Mouse (Mus musculus) neural tube, embryonic 14.5 days (tissue): Measurements from ENCODE around the gene Nr2c1. TPM values are rescaled to one million over a fixed set of nuclear protein-coding genes. Genes with fewer than 3 reads are reported as not detected.

Experiments used
- ATAC-seq: fragments of 200-750 bp; cut with Nextera tagmentation; 2 replicates; pipeline ENCODE4 v1.8.0; 2017; ENCODE audit warnings: low read depth, mild to moderate bottlenecking, moderate TSS enrichment, moderate library complexity
- H3K27ac ChIP-seq: fragments of 300-500 bp; sonication (generic); 2 replicates; pipeline ENCODE4 v1.5.1; 2014; ENCODE audit warnings: low read depth, mild to moderate bottlenecking, control low read depth, low read length, moderate library complexity, mixed read lengths
- H3K27me3 ChIP-seq: fragments of 300-500 bp; sonication (generic); 2 replicates; pipeline ENCODE4 v1.6.1; 2014; ENCODE audit warnings: low read length; ENCODE audit not compliant: control insufficient read depth, insufficient read depth
- H3K36me3 ChIP-seq: fragments of 300-500 bp; sonication (generic); 2 replicates; pipeline ENCODE4 v1.6.1; 2014; ENCODE audit warnings: low read length, mixed read lengths; ENCODE audit not compliant: control insufficient read depth, insufficient read depth
- H3K4me1 ChIP-seq: fragments of 300-500 bp; sonication (generic); 2 replicates; pipeline ENCODE4 v1.6.1; 2014; ENCODE audit warnings: low read length; ENCODE audit not compliant: control insufficient read depth, insufficient read depth
- H3K4me2 ChIP-seq: fragments of 300-500 bp; sonication (generic); 2 replicates; pipeline ENCODE4 v1.6.1; 2014; ENCODE audit warnings: mild to moderate bottlenecking, low read depth, low read length, control low read depth
- H3K4me3 ChIP-seq: fragments of 300-500 bp; sonication (generic); 2 replicates; pipeline ENCODE4 v1.5.1; 2014; ENCODE audit warnings: low read depth, low read length, control low read depth, mixed read lengths
- H3K9ac ChIP-seq: fragments of 300-500 bp; sonication (generic); replicated peaks from 2 replicates; pipeline ENCODE4 v1.6.1; 2014; ENCODE audit warnings: low read depth, mild to moderate bottlenecking, control low read depth, low read length, mixed read lengths
- H3K9me3 ChIP-seq: fragments of 300-500 bp; sonication (generic); 2 replicates; pipeline ENCODE4 v1.6.1; 2016; ENCODE audit warnings: low read length; ENCODE audit not compliant: control insufficient read depth
- WGBS: fragments of 180-500 bp; shearing (Covaris S2); extraction: QIAGEN DNeasy Blood & Tissue Kit; methylation state at CpG from one replicate; pipeline ENCODE4 v1.1.7; 2014; 5-methylcytosine and 5-hydroxymethylcytosine counted together
- polyA plus RNA-seq: library from polyadenylated mRNA; unstranded; fragments of >200 nt; fragmentation: Nextera tagmentation; extraction: Ambion mirVana; gene quantifications from 2 replicates; pipeline ENCODE4 v1.2.1, GENCODE M21; 2014

Gene Nr2c1
- polyA plus RNA-seq, 1 experiment from 2014 or later = 8.4 TPM

DNA sequence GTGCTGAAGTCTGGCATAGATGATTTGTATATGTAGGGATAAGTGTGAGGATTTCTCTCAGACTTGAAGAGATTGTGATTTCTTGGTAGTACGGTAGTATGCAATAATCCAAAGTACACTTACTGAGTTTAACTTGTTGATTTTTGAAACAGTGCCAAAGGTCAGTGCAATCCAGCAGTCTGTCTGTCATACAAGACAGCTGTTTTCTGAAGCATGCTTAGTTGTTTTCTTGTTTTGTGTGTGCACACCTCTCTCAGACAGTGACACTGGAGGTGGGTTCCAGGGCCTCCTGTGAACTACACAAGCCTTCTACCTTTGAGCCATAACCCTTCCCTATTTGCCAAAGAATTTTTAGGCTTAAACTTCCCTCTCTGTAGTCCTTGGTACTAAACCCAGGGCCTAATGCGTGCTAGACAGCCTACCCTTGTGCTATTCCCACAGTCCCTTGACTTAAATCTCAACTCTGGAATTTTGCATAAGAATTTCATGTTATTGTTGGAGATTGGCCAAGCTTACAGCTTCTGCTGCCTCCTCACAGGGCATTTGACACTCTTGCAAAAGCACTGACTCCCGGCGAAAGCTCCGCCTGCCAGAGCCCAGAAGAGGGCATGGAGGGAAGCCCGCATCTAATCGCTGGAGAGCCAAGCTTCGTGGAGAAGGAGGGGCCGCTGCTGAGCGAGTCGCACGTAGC lies 23.8 kb downstream of the Nr2c1 start:
- WGBS = 58% methylated on average over 12 of the region's 12 CpGs
- Histone ChIP-seq H3K4me2 (no peak overlapping the region), H3K9ac (no peak overlapping the region), H3K9me3 (no peaks in the 10 kb centered on the region), H3K27me3 (no peaks in the 10 kb centered on the region), H3K4me3 (no peak overlapping the region), H3K36me3 (peaks cover 23% of the 10 kb centered on the region), H3K4me1 (peaks cover 4% of the 10 kb centered on the region; the same call in 1 of the 2 replicates), H3K27ac (no peak overlapping the region)
- ATAC-seq = no peak

- H3K9ac ChIP-seq = no peak overlapping the region
- H3K4me1 ChIP-seq = peaks cover 4% of the 10 kb centered on the region; the same call in 1 of the 2 replicates
- H3K27me3 ChIP-seq = no peaks in the 10 kb centered on the region
- no peak overlapping the region for H3K4me3 ChIP-seq
- ATAC-seq = no peak
- no peak overlapping the region for H3K27ac ChIP-seq
- H3K9me3 ChIP-seq = no peaks in the 10 kb centered on the region
- no peak overlapping the region for H3K4me2 ChIP-seq
- 72% methylated on average over 11 of the region's 11 CpGs for WGBS
- peaks cover 23% of the 10 kb centered on the region for H3K36me3 ChIP-seq
Observed at GRCm38 (mm10) chr10:94172137-94172536, 24.3 kb downstream of the Nr2c1 start.

DNA sequence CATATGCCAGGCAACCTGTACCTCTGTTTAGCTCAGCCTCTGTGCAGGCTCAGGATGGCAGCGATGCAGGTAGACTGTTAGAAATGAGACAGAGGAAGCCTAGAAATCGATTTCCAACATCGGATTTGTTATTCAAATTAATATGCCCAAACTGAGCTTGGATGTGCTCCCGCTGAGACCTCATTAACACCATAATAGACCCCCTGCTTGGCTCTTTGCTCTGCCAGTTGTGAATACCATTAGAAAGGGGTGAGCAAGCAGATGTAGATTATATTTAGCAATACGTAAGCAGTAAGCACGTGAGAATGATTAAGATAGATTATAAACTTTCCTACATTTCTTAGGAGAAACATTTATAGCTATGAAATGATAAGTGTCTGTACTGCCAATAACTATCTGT lies 24.9 kb downstream of the Nr2c1 start:
- ATAC-seq = no peak
- peaks cover 4% of the 10 kb centered on the region; the same call in 1 of the 2 replicates for H3K4me1 ChIP-seq
- H3K4me3 ChIP-seq = no peak overlapping the region
- 30% methylated on average over 6 of the region's 6 CpGs for WGBS
- H3K27ac ChIP-seq = no peak overlapping the region
- H3K4me2 ChIP-seq = no peak overlapping the region
- H3K9ac ChIP-seq = no peak overlapping the region
- no peaks in the 10 kb centered on the region for H3K27me3 ChIP-seq
- no peaks in the 10 kb centered on the region for H3K9me3 ChIP-seq
- H3K36me3 ChIP-seq = peaks cover 22% of the 10 kb centered on the region

DNA sequence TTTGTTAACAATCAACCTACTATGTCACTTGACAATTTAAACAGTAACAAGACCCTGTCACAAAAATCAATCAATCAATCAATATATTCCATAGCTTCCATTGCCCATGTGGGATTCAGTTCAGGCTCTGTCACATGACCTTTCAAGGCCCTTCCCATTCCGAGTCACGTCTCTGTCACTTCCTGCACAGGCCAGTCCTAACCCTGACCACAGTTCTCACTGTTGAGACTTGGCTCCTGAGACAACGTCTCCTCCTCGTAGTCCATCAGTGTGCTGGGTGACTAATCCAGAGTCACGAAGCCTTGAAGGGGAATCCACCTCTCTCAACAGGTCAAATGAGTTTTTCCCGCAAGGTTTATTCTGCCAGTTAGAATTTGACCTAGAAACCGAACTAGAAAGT lies 26.8 kb downstream of the Nr2c1 start:
- 87% methylated on average over 7 of the region's 7 CpGs for WGBS
- no peak overlapping the region for H3K9ac ChIP-seq
- no peaks in the 10 kb centered on the region for H3K27me3 ChIP-seq
- no peak overlapping the region for H3K27ac ChIP-seq
- no peaks in the 10 kb centered on the region for H3K9me3 ChIP-seq
- H3K4me2 ChIP-seq = no peak overlapping the region
- H3K4me3 ChIP-seq = no peak overlapping the region
- peaks cover 12% of the 10 kb centered on the region for H3K36me3 ChIP-seq
- no peak for ATAC-seq
- peaks cover 4% of the 10 kb centered on the region; the same call in 1 of the 2 replicates for H3K4me1 ChIP-seq

DNA sequence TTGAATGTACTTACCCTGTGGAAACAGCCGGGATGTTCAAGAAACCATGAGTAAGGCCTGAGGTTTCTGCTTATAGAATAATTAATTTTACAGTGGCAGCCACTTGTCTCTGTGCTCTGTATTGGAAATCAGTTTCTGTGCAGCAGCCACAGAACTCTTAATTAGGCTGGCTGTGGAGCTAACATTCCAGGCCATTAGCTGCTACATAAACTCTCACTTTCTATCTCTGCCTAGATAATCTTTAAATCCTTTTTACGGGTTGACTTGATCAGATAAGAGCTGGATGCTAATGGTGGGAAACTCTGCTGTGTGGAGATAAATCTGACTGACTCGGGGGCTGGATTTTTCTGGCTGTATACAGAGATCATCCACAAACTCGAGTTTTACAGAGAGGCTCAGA lies 35.4 kb downstream of the Nr2c1 start:
- peak; percentile 28; the same call in 1 of the 2 replicates for ATAC-seq
- 48% methylated on average over 4 of the region's 4 CpGs for WGBS

GRCm38 (mm10) chr10:94198482-94199405 lies 50.9 kb downstream of the Nr2c1 start, which contains the start of gene Ndufa12:
Gene Ndufa12 (plus strand): TSS chr10:94198720.
- peak within 1 kb of the TSS; percentile 78 for H3K9ac ChIP-seq
- peak within 1 kb of the TSS; percentile 86 for H3K4me3 ChIP-seq
- WGBS = under 1% methylated on average over 46 of the region's 46 CpGs
- peaks cover 10% of the 10 kb centered on the region; the same call in 1 of the 2 replicates for H3K4me1 ChIP-seq
- peak within 1 kb of the TSS; percentile 74 for H3K27ac ChIP-seq
- peak within 1 kb of the TSS; percentile 89 for H3K4me2 ChIP-seq
- peaks cover 9% of the 10 kb centered on the region for H3K36me3 ChIP-seq
- ATAC-seq = peak; percentile 96
- no peaks in the 10 kb centered on the region for H3K27me3 ChIP-seq
- H3K9me3 ChIP-seq = no peaks in the 10 kb centered on the region

More for the DNA sequence above, 35.4 kb downstream of the Nr2c1 start:
- Histone ChIP-seq H3K9me3 (no peaks in the 10 kb centered on the region), H3K4me2 (no peak overlapping the region), H3K27me3 (no peaks in the 10 kb centered on the region), H3K4me3 (no peak overlapping the region), H3K4me1 (no peaks in the 10 kb centered on the region), H3K9ac (no peak overlapping the region), H3K36me3 (peaks cover 10% of the 10 kb centered on the region; the same call in 1 of the 2 replicates), H3K27ac (no peak overlapping the region)

GRCm38 (mm10) chr10:94204973-94205372 lies 57.1 kb downstream of the Nr2c1 start:
- Histone ChIP-seq H3K36me3 (peaks cover 24% of the 10 kb centered on the region), H3K27me3 (no peaks in the 10 kb centered on the region), H3K27ac (no peak overlapping the region), H3K4me2 (no peak overlapping the region), H3K4me3 (no peak overlapping the region), H3K4me1 (0 out of 2 replicates have a peak, but pooled peaks cover 3% of the 10 kb centered on the region), H3K9ac (no peak overlapping the region), H3K9me3 (no peaks in the 10 kb centered on the region)
- no peak for ATAC-seq
- WGBS = 81% methylated on average over 4 of the region's 4 CpGs

GRCm38 (mm10) chr10:94210718-94211618 lies 63.1 kb downstream of the Nr2c1 start:
- H3K27me3 ChIP-seq = no peaks in the 10 kb centered on the region
- peak overlapping the region; percentile 44; the same call in 1 of the 2 replicates for H3K27ac ChIP-seq
- no peak overlapping the region for H3K4me2 ChIP-seq
- 60% methylated on average over 6 of the region's 6 CpGs for WGBS
- H3K4me1 ChIP-seq = no peaks in the 10 kb centered on the region
- H3K9ac ChIP-seq = no peak overlapping the region
- no peak overlapping the region for H3K4me3 ChIP-seq
- H3K9me3 ChIP-seq = no peaks in the 10 kb centered on the region
- ATAC-seq = peak; percentile 87; the same call in 1 of the 2 replicates
- H3K36me3 ChIP-seq = peaks cover 13% of the 10 kb centered on the region
